Mouse (Mus musculus) 416B (cell line): ENCODE results near the gene Hspbap1.

Experiments
- DNase-seq: peaks from one replicate; pipeline ENCODE4 v3.0.0; 2011; ENCODE audit warnings: low read depth

Hspbap1 gene

DNA sequence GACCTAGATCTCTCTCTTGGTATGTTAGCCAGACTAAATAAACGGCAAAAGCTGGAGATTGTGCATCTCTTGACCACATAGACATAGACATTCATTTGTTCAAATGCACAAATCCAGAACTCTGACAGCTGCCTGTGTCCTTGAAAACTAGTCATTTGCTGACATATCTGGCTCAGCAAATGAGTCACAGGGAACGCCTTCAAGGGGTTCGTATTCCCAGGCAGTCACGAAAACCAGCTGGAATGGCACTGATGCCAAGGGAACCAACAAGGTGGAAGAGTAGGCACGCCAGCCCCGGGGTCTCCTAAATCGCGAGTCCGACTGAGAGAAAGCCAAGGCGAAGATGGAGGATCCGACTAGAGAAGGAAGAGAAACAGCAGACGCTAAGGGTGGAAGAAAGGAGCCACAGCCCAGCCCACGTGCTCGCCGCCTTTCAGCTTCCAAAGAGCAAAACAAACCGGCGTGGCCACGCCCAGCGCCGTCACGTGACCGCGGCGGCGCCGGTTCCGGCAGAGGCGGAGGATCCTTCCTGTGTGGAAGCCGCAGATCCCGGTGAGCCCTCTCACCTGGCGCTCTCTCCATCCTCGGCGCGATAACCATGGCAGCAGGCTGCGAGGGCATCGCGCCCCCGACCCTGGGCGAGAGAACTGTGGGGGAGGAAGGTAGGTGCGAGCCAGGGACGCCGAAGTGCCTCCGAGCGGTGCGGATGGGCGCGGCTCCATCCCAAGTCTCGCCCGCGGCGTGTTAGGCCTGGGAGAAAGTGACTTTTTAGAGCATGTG is at the start of gene Hspbap1:
Hspbap1 (plus strand) TSS at position 498 of the 780 bp plus-strand sequence.
- peak; percentile 90 for DNase-seq

DNA sequence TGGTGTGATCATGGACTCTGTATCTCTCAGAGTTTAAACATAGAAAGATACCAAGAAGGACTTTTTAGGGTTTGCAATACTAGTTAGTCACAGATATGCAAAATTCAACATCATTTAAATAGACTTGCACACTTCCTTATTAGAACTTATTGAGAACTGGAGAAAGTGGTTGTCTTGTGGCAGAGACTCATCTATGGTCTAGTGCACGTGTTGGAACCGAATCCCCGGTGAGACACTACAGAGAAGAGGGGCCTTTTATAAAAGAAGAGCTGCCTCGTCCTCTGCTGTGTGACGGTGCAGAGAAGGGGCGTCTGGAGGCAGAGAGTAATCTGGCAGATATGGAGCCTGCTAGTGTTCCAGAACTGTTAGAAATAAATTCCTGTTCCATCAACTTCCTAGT is 45.6 kb upstream of the Hspbap1 start:
- DNase-seq = no peak

DNA sequence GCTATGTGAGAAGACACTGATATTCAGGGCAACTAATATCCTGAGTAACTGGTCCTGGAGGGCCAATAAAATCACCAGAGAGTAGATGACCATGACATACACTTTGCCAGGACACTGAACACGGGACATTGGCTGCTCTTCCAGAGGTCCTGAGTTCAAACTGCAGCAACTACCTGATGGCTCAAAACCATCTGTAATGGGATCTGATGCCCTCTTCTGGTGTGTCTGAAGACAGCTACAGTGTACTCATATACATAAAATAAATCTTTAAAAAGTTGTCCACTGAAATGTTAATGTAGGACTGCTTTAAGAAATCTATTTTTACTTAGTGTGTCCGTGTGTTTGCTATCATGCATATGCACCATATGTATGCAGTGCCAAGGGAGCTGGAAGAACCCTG is 43.6 kb upstream of the Hspbap1 start:
- no peak for DNase-seq

DNA sequence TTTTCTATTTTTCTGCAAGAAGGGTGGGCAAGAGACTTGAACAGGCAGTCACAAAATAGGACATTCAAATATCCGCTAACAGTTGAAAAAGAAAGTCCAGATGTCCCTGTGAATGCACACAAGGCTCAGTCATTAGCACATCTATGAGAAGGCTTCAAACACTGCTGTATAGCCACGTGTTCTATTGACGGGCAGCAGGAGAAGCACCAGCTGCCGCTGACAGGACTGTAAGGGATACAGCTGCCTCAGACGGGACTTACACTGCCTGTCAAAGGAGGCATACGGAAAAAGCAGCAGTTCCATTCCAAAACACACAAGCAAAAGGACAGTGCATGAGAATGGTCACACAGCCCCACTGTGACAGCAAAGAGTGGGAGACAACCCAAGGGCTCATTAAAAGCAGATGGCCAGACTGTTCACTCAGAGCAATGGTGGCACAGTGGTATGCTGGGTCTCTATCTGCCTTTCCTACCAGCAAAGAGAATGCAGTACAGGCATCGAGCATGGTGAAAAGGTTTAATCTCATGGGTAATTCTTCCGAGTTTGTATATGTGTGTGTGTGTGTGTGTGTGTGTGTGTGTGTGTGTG is 40.9 kb upstream of the Hspbap1 start:
- no peak for DNase-seq

DNA sequence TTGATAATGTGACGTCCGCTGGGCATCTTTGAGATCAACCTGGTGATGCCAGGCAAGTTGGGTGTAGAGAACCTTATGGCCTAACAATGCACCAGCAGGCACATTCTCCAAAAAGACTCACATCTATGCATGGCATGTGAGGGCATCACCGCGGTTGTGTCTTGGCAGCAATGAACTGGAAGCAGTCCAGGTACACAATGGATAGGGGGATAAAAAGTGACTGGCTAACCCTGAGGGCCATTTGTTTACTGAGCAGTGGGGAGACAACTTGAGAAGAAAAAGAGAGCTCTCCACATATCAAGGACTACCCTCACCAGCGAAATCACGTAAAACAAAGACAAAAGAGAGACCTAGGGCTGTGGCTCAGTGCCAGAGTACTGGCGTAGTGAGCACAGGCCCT is 38.1 kb upstream of the Hspbap1 start:
- DNase-seq = no peak

DNA sequence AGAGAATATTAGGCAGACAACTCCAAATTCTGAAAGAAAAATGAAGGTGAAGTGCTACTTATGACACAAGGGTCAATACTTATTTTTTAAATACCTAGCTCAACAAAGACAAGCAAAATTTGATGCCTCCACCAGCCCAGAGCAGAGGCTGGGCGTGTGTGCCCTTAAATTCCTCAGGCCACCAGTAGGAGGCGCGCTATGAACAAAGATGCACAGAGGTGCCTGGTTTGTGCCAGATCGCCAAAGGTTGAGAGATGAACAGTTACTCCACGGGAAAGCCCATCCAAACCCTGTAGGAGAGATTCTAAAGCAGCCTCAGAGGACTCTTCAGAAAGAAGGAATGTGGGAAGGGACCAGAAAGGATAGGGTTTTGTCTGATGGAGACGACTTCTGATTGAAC is 36.1 kb upstream of the Hspbap1 start:
- DNase-seq = peak; percentile 74

DNA sequence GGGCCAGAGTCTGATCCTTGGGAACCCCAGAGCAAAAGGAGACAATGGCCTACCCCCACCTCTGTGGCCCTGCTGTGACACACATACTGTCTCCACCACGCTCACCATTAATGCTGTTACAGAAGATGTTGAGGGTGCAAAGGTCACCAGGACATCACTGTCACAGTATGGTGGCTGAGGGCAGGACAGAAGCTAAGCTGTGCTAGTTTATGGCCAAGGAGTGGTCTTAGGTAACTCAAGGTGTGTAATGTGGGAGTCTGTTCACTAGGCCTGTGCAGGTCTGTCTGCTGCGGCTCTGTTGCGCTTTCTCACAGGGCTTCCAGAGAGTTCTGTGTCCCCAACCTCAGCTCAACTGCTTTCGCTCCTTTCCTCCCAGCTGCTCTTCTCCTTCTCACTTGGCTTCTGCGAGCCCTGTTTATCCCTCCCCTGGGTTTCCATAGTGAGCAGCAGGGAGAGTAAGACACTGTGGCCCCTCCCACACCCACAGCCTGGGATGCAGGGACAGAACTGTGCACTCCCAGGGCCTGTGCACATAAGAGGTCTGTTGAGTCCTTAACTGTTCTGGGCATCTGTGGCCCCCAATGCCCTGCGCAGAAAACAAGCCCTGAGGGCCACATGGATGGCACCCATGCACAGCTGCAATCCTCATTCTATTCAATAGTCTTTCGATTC is 31.9 kb upstream of the Hspbap1 start:
- DNase-seq = no peak

DNA sequence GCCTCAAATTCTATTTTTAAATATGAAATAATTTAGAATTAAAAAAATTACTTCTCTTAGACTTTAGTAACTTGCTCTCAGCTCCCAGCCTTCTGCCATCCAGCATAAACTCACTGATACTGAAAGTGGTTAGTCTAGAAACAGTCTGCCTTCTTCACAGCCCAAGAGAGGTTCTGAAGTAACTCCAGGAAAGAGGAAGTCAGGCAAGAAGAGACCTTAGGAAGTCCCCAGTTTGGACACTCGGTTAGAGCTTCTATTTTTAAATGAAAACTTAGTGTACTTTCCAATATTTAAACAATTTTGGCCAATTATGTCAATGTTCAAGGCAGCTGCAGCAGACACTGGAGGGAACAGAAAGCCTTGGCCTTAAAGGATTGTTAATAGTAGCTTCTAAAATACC is 30.6 kb upstream of the Hspbap1 start:
- peak; percentile 53 for DNase-seq

DNA sequence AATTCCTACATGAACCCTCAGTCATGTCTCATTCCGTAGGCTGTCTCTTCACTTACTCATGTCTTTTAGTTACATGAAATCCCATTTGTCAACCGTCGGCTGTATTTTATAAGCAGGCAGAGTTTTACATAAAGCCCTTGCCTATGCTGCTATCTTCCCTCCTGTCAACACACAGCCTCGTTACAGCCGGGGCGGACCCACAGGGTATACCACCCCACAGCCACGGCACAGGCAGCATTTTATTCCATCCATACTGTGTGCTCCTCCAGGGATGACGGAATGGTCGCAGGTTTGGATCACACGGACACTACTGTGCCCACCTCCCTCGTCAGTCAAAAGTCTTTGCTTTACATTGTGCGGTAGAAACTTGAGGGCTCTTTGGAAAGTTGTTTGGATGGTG is 29.8 kb upstream of the Hspbap1 start:
- DNase-seq = no peak

DNA sequence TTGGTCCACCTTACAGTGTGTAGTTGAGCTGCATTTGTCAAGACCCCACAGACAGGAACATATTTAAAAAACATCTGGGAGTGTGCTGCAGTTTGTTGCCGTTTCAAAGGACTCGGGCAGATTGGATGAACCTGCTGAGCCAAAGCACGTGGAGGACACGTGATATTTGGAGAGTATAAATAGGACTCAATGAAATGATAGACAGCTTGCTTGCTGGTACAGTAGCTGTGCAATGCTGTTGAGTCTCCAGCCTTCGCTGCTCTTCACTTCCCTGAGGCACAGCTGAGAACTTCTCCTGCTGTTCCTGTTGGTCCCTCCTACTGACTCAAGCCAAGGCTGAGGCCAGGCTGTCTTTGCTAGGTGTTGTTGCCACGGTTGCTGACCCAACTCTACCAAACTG is 29.2 kb upstream of the Hspbap1 start:
- DNase-seq = no peak

DNA sequence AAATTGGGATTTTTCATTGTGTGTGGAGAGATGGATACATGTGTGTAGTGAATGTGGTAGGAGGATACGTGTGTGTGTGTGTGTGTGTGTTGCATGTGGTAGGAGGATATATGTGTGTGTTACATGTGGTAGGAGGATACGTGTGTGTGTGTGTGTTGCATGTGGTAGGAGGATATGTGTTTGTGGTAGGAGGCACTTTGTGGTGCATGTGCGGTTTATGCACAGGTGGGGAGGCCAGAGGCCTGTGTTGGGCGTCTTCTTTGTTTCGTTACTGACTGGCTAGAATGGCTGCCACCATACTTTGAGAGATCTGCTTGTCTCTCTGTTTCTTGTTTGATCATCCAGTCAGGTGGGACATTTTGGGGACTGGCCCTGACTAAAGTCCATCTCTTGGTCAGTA is 28.6 kb upstream of the Hspbap1 start:
- DNase-seq = no peak

DNA sequence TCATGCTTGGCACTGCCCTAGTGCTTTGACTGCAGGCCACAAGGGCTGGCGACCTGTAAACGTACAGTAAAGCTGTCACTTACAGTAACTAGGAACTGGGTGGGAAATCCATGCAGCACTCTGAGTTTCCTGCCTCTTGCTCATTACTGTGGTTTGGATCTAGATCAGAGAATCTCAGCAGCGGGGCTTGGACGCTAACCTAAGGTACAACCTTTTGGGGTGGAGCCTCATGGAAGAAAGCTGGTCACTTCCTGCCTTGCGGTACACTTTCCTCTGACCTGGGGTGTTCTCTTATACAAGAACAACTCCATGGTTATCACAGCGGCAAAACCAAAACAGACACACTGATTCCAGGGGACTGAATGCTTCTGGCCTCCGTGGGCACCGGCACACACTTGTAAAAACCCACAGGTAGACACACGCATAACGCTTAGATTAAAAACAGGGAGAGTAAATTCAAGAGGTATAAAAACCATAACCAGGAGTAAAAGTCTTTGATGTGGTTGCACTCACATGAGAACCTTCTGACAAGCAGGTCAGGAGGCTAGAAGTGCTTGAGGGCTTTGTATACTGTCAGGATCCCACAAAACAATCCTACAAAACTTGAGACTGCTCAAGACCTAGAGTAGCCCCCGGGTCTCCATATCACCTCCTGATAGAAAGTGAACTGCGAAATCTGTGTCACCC is 27.8 kb upstream of the Hspbap1 start:
- DNase-seq = peak; percentile 68

DNA sequence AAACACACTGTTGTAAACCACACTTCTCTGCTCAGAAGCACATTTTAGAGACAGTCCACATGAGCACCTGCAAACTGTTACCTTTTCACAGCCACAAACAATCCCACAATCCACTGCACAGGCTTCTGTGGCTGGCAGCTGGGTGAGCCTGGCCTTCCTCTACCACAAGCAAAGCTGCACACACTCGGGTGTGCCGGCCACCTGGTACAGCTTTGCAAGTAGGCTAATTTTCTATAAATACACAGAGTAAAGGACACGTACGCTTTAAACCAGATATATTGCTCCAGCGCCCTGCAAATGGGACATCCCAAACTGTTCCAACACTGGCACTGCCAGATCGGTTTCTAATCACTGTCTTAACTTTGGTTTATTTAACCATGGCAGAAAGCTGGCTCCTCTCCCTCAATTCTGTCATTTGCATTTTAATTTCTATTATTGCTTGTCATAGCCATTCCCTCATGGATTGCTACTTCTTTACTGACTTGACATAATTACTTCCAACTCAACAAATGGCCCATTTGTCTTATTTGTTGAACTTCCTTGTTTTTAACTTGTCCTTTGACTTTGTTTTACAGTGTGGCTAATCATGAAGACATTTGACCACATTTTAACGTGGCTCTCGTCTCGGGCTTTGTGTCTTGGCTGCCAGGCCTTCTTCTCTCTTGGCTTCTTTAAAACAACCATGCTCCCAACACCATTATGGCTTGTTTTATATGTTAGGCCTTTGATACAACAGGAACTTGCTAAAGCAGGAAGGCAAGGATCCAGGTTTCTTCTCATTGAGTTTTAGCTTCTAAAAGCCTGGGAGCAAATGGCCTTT is 22.5 kb upstream of the Hspbap1 start:
- no peak for DNase-seq

DNA sequence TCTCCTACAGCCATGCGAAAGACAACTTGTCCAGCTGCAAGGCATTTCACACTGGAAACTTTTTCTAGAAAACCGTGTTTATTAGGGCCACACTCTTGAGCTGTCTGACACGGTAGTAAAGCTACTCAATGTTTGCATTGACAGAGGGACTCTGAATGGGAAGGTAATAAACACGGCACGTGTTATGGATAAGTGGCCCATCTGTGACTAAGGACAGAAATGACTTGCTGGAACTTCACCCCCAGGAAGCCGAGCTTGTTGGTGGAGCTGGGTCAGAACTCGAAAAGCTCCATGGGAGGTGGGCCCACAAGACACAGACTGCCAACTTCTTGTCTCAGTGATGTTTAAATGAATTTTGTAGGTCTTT is 22.0 kb upstream of the Hspbap1 start:
- no peak for DNase-seq

DNA sequence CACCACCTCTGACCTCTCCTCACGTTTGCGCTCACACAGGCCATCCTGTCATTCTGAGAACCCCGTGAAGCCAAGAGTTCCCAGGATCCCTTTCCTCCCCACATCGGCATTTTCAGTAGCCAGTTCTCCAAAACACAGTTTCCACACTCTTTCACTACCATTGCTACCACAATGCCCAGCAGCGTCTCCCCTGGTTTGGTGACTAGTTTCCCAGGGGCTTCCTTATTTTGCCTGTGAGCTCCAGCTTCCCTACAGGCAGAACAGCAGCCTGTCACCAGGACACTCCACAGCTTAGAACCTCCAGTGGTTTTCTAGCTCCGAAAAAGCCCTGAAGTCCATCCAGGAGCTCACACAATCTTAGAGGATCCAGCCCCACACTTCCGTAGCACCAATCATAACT is 20.8 kb upstream of the Hspbap1 start:
- DNase-seq = no peak

DNA sequence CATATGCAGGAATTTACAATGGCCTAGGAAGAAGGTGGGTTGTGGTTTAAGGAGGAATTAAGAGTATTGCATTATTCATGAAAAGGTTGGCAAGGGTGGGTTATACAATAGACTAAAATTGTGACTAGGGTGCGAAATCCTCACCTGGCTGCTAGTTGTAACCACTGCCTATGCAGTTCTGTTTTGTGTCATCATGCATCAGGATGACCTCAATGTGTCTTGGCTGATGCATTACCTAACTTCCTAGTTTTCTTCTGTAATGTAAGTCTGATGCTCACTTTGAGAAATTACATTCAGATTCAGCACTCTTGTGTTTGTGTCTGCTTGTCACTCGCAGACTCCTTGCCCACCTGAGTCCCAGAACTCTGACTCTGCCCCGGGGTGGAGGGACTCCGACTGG is 18.3 kb upstream of the Hspbap1 start:
- DNase-seq = peak; percentile 28

DNA sequence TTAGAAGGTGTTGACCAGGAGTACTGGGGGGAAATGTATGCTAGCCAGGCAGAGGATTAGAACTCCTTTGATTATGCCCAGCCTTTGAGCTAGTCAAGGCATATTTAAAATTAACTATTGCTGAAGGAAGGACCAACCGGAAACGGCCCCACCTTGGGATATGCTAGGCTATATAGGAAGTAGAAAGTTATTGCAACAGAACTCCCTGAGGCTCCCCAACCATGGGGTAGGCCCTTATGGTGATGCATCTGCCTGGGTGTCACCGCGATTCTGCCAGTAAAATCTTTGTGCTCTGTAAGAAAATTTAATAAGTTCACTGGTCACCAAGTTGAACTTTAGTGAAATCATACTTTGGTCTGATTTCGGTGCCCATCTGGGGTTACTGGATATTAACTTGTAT is 16.2 kb upstream of the Hspbap1 start:
- peak; percentile 27 for DNase-seq

DNA sequence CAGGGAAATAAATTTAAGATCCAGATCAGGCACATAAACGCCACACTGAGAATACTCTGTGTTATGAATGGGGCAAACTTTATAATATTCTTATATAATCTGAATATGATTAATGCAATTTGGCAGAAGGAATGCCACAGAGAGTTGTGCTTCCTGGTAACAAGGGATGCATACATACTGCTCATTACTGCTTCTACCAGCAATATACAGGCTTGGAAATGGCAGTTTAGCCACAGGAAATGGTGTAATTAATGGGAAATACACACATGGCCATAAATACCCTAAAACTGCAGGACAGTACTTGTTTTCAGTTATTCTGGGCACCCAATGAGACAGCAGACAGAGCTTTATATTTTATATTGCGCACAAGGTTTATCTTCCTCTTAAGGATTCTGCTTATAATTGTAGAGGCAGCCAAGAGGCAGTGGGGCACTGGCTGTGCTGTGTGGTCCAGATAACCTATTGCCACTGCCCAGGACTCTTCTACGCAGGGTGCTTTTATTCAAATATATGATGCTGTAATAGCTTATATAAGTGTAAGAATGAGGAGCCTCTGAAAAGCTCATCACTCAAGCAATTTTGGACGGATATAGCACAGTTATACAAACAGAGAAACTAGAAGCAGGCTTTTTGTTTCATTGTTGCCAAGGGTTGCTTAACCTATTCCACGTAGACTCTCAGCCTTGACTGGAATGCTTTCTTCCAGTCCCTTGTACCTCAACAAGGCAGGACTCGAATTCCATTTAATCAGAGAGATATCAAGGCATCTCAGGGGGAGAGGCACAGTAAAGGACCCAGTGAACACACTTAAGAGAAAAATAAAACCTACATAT is 14.5 kb upstream of the Hspbap1 start:
- peak; percentile 94 for DNase-seq

DNA sequence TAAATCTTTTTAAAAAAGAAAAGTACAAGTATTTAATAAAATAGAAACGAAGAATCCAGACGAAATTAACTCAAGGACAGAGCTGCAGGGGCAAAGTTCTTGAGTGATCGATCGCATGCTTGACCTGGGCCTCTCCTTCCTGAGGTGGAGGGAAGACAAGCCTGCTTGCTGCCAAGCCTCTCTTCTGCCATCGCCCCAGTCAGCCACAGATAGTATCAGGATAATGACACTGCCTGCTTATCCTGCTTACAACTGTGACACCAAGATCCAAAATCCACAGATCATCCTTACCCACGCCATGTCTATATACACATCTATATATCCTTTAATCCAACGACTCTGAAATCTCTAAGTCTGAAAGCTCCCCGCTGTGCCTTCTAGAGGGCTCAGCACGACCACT is 13.5 kb upstream of the Hspbap1 start:
- DNase-seq = peak; percentile 34

DNA sequence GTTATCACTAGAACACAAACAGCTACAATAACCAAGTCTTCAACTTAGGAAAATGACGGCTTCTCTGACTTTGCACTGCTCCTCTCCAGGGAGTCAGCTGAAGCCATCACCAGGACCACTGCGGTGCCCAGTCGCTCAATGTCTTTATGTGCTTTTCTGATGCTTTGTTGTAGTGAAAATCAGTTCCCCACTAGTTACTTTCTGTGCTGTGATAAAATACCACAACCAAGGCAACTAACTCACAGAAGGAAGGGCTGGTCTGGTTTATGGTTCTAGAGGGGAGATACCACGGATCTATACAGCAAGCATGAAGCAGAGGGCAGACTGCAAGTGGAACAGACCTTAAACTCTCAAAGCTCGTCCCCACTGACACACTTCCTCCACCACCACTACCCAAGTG is 10.8 kb upstream of the Hspbap1 start:
- peak; percentile 25 for DNase-seq
